Mouse (Mus musculus) kidney, embryonic 15.5 days (tissue): Measurements from ENCODE around the gene Zfp655. TPM values are rescaled to one million over a fixed set of nuclear protein-coding genes. Genes with fewer than 3 reads are reported as not detected.
A peak's percentile ranks its signal among the peaks of the same experiment; 100 is the strongest.

Experiments used
- ATAC-seq: fragments of 200-750 bp; cut with Nextera tagmentation; replicated peaks from 2 replicates; pipeline ENCODE4 v1.8.0; 2017; ENCODE audit warnings: moderate TSS enrichment; ENCODE audit not compliant: low FRiP score
- H3K27ac ChIP-seq: fragments of 300-500 bp; sonication (generic); 2 replicates; pipeline ENCODE4 v1.5.1; 2015; ENCODE audit warnings: mild to moderate bottlenecking, inconsistent platforms
- H3K27me3 ChIP-seq: fragments of 300-500 bp; sonication (generic); 2 replicates; pipeline ENCODE4 v1.6.1; 2015; ENCODE audit warnings: inconsistent platforms
- H3K36me3 ChIP-seq: fragments of 300-500 bp; sonication (generic); 2 replicates; pipeline ENCODE4 v1.6.1; 2015; ENCODE audit warnings: inconsistent platforms
- H3K4me1 ChIP-seq: fragments of 300-500 bp; sonication (generic); 2 replicates; pipeline ENCODE4 v1.6.1; 2015; ENCODE audit warnings: inconsistent platforms
- H3K4me2 ChIP-seq: fragments of 300-500 bp; sonication (generic); 2 replicates; pipeline ENCODE4 v1.6.1; 2015; ENCODE audit warnings: moderate library complexity, mild to moderate bottlenecking, inconsistent platforms
- H3K4me3 ChIP-seq: fragments of 300-500 bp; sonication (generic); replicated peaks from 2 replicates; pipeline ENCODE4 v1.5.1; 2015; ENCODE audit warnings: mild to moderate bottlenecking, inconsistent platforms
- H3K9ac ChIP-seq: fragments of 300-500 bp; sonication (generic); 2 replicates; pipeline ENCODE4 v1.6.1; 2015; ENCODE audit warnings: mild to moderate bottlenecking, inconsistent platforms
- H3K9me3 ChIP-seq: fragments of 300-500 bp; sonication (generic); replicated peaks from 2 replicates; pipeline ENCODE4 v1.6.1; 2016; ENCODE audit warnings: inconsistent platforms
- WGBS: fragments of 180-500 bp; shearing (Covaris S2); methylation state at CpG from one replicate; pipeline ENCODE4 v1.1.7; 2015; ENCODE audit warnings: mixed read lengths; 5-methylcytosine and 5-hydroxymethylcytosine counted together
- polyA plus RNA-seq: library from polyadenylated mRNA; unstranded; fragments of >200 nt; fragmentation: Nextera tagmentation; extraction: Ambion mirVana; gene quantifications from 2 replicates; pipeline ENCODE4 v1.2.1, GENCODE M21; 2015

Zfp655 gene
- 31.3 and 34.5 TPM in 2 replicates for polyA plus RNA-seq

GRCm38 (mm10) chr5:145231367-145231871 is at the start of gene Zfp655:
Gene Zfp655, plus strand, starts transcription at chr5:145231715.
- peaks cover 15% of the 10 kb centered on the region for H3K4me1 ChIP-seq
- peak within 1 kb of the TSS; percentile 92 for H3K4me3 ChIP-seq
- under 1% methylated on average over 42 of the region's 42 CpGs for WGBS
- ATAC-seq = peak; percentile 99
- H3K9ac ChIP-seq = peak within 1 kb of the TSS; percentile 96
- H3K36me3 ChIP-seq = peaks cover 32% of the 10 kb centered on the region
- H3K4me2 ChIP-seq = peak within 1 kb of the TSS; percentile 75
- no peaks in the 10 kb centered on the region for H3K27me3 ChIP-seq
- peak within 1 kb of the TSS; percentile 86 for H3K27ac ChIP-seq
- H3K9me3 ChIP-seq = no peaks in the 10 kb centered on the region

GRCm38 (mm10) chr5:145185244-145185643 is 46.3 kb upstream of the Zfp655 start:
- Histone ChIP-seq H3K4me3 (no peak overlapping the region), H3K4me2 (no peak overlapping the region), H3K4me1 (peaks cover 11% of the 10 kb centered on the region), H3K27me3 (no peaks in the 10 kb centered on the region), H3K27ac (no peak overlapping the region), H3K36me3 (peaks cover 91% of the 10 kb centered on the region), H3K9ac (no peak overlapping the region), H3K9me3 (no peaks in the 10 kb centered on the region)
- 92% methylated on average over 2 of the region's 2 CpGs for WGBS
- no peak for ATAC-seq

DNA sequence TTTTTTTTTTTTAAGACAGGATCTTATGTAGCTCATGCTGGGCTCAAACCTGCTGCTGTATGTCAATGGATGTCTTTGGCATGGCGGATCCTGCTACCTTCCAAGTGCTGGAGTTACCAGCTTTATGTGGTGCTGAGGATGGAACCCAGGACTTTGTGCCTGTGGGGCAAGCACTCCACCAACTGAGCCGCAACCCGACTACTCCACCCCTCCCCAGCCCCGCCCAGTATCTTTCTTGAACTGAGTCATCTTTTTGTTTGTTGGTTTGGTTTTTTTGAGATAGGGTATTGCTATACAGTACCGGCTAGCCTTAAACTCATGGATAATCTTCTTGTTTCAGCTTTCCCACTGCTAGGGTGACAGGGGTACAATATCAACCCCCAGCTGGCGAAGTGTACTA is 42.1 kb upstream of the Zfp655 start:
- 93% methylated on average over 6 of the region's 6 CpGs for WGBS
- Histone ChIP-seq H3K36me3 (peaks cover 58% of the 10 kb centered on the region), H3K4me1 (peaks cover 20% of the 10 kb centered on the region), H3K4me2 (no peak overlapping the region), H3K4me3 (no peak overlapping the region), H3K27ac (no peak overlapping the region), H3K9me3 (no peaks in the 10 kb centered on the region), H3K27me3 (no peaks in the 10 kb centered on the region), H3K9ac (no peak overlapping the region)
- ATAC-seq = no peak

- H3K4me2 ChIP-seq = peak overlapping the region; percentile 73
- WGBS = 43% methylated on average over 5 of the region's 5 CpGs
- no peak for ATAC-seq
- peaks cover 20% of the 10 kb centered on the region for H3K4me1 ChIP-seq
- H3K9me3 ChIP-seq = no peaks in the 10 kb centered on the region
- peak overlapping the region; percentile 81 for H3K4me3 ChIP-seq
- H3K36me3 ChIP-seq = peaks cover 58% of the 10 kb centered on the region
- H3K27me3 ChIP-seq = no peaks in the 10 kb centered on the region
- no peak overlapping the region for H3K27ac ChIP-seq
- H3K9ac ChIP-seq = peak overlapping the region; percentile 92
Observed at GRCm38 (mm10) chr5:145190373-145190772, 41.1 kb upstream of the Zfp655 start.

DNA sequence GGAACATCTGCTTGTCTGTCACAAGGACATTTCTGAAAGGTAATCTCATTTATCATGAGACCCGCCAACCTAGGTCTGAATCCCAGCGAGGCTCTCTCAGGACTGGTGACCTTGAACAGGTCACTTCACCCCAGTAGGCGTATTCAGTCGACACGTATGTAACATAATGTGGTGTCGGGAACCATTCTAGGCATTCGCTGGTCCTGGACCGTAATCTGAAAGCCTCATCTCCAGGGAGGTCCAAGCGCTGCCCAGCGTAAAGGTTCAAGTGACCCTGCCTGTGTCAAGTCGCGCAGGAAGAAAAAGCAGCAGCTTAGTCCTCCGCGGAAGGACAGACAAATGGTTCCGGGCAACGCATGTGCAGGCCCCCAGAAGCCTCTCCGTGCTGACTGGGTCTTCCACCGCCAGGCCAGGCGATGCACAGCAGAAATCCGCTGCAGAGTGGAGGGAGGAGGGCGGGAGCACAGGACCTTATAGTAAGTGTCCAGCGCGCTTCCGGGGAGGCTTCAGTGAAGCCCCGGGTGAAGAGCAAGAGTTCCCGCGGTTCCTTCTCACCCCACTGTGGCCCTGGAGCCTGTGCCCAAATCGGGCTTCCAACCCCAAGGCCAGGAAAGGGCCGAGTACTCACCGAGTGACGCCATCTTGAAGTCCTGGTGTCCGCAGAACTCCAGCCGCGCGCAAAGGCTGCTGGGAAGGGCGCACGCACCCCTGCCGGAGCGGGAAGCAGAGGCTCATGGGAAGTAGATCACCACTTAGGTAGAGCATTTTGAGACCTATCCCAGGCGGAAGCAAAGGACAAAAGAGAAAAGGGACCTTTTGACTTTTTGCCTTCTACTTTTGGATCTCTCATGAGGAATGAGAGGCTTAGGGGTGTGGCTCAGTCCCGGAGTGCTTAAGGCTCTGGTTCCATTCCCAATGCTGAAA is 40.4 kb upstream of the Zfp655 start:
- peak overlapping the region; percentile 73 for H3K4me2 ChIP-seq
- H3K9me3 ChIP-seq = no peaks in the 10 kb centered on the region
- H3K27me3 ChIP-seq = no peaks in the 10 kb centered on the region
- peaks cover 20% of the 10 kb centered on the region for H3K4me1 ChIP-seq
- WGBS = under 1% methylated on average over 41 of the region's 41 CpGs
- peaks cover 58% of the 10 kb centered on the region for H3K36me3 ChIP-seq
- peak; percentile 92 for ATAC-seq
- H3K27ac ChIP-seq = peak overlapping the region; percentile 86
- peak overlapping the region; percentile 92 for H3K9ac ChIP-seq
- peak overlapping the region; percentile 81 for H3K4me3 ChIP-seq

DNA sequence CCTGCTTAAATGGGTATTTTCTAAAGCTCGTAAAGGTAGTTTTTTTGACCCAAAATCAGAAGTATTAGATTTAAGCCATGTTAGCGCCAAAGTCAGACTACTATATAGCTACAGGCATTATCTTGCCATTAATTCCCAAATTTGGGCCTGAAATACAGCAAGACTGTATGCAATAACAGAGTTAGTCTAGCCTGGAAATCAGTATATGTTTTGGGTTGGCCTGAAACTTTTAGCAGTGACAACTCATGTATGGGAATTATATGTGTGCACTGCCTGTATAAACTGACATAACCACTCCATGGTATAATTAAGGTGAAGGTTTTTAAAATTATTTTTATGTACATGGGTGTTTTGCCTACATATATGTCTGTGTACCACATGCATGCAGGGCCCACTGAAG is 39.6 kb upstream of the Zfp655 start, which contains the start of gene Atp5j2:
Gene Atp5j2 (minus strand): TSS at position 101 of the 400 bp plus-strand sequence.
- Histone ChIP-seq H3K9ac (peak within 1 kb of the TSS; percentile 92), H3K9me3 (no peaks in the 10 kb centered on the region), H3K36me3 (peaks cover 56% of the 10 kb centered on the region), H3K4me2 (peak within 1 kb of the TSS; percentile 73), H3K4me1 (peaks cover 20% of the 10 kb centered on the region), H3K27me3 (no peaks in the 10 kb centered on the region), H3K4me3 (peak within 1 kb of the TSS; percentile 81), H3K27ac (peak within 1 kb of the TSS; percentile 86)
- WGBS = 95% methylated on average over 2 of the region's 2 CpGs
- ATAC-seq = no peak

DNA sequence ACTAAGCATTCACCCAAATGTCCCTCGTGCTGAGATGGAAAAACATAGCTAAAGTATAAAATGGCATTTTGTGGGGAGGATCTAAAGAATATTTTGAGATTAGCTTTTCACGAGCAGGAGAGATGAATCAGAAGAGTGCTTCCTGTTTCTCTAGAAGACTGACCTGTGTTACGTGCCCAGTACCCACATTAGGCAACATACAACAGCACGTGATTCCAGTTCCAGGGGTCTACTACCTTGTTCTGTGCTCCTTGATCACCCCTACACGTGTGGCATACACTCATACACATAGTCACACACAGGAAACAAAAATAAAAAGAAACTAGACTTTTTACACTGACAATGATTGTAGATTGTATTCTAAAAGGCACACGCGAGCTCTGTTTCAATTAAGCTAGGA is 31.1 kb upstream of the Zfp655 start:
- no peak for ATAC-seq
- peak overlapping the region; percentile 92 for H3K4me2 ChIP-seq
- H3K27me3 ChIP-seq = no peaks in the 10 kb centered on the region
- 77% methylated on average over 7 of the region's 7 CpGs for WGBS
- no peak overlapping the region for H3K9ac ChIP-seq
- H3K36me3 ChIP-seq = peaks cover 24% of the 10 kb centered on the region
- H3K4me3 ChIP-seq = peak overlapping the region; percentile 63
- peaks cover 19% of the 10 kb centered on the region for H3K4me1 ChIP-seq
- no peak overlapping the region for H3K27ac ChIP-seq
- H3K9me3 ChIP-seq = no peaks in the 10 kb centered on the region

- H3K4me1 ChIP-seq = peaks cover 24% of the 10 kb centered on the region
- WGBS = 1% methylated on average over 37 of the region's 37 CpGs
- peak within 1 kb of the TSS; percentile 92 for H3K4me2 ChIP-seq
- peak within 1 kb of the TSS; percentile 73 for H3K9ac ChIP-seq
- H3K4me3 ChIP-seq = peak within 1 kb of the TSS; percentile 63
- H3K9me3 ChIP-seq = no peaks in the 10 kb centered on the region
- ATAC-seq = 0 out of 2 replicates have a peak, but pooled peaks have one; percentile 5
- peak within 1 kb of the TSS; percentile 33 for H3K27ac ChIP-seq
- peaks cover 13% of the 10 kb centered on the region for H3K36me3 ChIP-seq
- H3K27me3 ChIP-seq = no peaks in the 10 kb centered on the region
Observed at GRCm38 (mm10) chr5:145201321-145201991, 30.1 kb upstream of the Zfp655 start, which contains the start of gene Zkscan14. Gene Zkscan14, minus strand, starts transcription at chr5:145201868.

DNA sequence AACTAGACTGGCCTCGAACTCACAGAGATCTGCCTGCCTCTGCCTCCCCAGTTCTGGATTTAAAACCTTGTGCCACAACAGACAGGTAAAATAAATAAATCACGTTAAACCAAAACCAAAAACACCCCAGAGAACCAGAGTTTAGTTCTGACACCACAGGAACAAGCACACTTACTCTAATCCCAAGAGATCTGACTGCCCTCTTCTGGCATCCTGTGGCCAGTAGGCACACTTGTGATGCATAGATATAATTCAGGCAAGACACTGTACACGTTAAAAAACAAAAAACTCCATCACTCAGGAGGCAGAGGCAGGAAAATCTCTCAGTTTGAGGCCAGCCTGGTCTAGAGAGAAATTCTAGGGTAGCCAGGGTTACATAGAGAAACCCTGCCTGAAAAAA is 29.1 kb upstream of the Zfp655 start:
- Histone ChIP-seq H3K9me3 (no peaks in the 10 kb centered on the region), H3K4me3 (no peak overlapping the region), H3K9ac (no peak overlapping the region), H3K27ac (no peak overlapping the region), H3K36me3 (peaks cover 17% of the 10 kb centered on the region), H3K4me1 (peaks cover 24% of the 10 kb centered on the region), H3K27me3 (no peaks in the 10 kb centered on the region), H3K4me2 (no peak overlapping the region)
- 56% methylated on average over 3 of the region's 3 CpGs for WGBS
- ATAC-seq = no peak

- WGBS = under 1% methylated on average over 22 of the region's 22 CpGs
Observed at GRCm38 (mm10) chr5:145203936-145204691, 27.4 kb upstream of the Zfp655 start, which contains the start of gene Zkscan5. Gene Zkscan5, plus strand, starts transcription at chr5:145204562.

DNA sequence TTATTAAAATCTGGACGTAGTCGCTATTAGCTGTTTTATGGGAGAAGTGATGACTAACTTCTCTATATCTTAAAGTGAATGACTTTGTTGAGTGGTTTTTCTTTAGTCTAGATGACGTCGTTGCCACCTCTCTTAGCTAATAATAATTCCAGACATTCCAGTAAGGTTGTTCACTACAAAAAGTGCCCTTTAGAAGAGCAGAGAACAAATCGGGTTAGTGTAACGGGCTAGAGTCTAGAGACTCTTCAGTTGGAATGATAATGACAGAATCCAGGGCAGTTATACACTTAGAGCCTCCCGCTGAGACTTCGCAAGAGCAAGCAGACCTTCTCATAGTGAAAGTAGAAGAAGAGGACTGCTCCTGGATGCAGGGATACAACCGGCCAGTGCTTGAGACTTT is 26.5 kb upstream of the Zfp655 start:
- H3K4me3 ChIP-seq = peak overlapping the region; percentile 60
- no peaks in the 10 kb centered on the region for H3K27me3 ChIP-seq
- no peak for ATAC-seq
- H3K27ac ChIP-seq = no peak overlapping the region
- no peaks in the 10 kb centered on the region for H3K9me3 ChIP-seq
- WGBS = 25% methylated on average over 9 of the region's 9 CpGs
- H3K4me1 ChIP-seq = peaks cover 24% of the 10 kb centered on the region
- peak overlapping the region; percentile 47 for H3K9ac ChIP-seq
- peaks cover 26% of the 10 kb centered on the region for H3K36me3 ChIP-seq
- H3K4me2 ChIP-seq = peak overlapping the region; percentile 72

More at GRCm38 (mm10) chr5:145203936-145204691, 27.4 kb upstream of the Zfp655 start, which contains the start of gene Zkscan5:
- peak within 1 kb of the TSS; percentile 72 for H3K4me2 ChIP-seq
- H3K4me1 ChIP-seq = peaks cover 24% of the 10 kb centered on the region
- peak; percentile 98 for ATAC-seq
- no peaks in the 10 kb centered on the region for H3K27me3 ChIP-seq
- H3K9ac ChIP-seq = peak within 1 kb of the TSS; percentile 51
- H3K9me3 ChIP-seq = no peaks in the 10 kb centered on the region
- peak within 1 kb of the TSS; percentile 94 for H3K27ac ChIP-seq
- peak within 1 kb of the TSS; percentile 60 for H3K4me3 ChIP-seq
- peaks cover 17% of the 10 kb centered on the region for H3K36me3 ChIP-seq
